Mouse (Mus musculus) embryonic facial prominence, embryonic 13.5 days (tissue): ENCODE measurements around the gene Slc44a3. TPM values are rescaled to one million over a fixed set of nuclear protein-coding genes. Genes with fewer than 3 reads are reported as not detected.

Experiments
- ATAC-seq: fragments of 200-750 bp; cut with Nextera tagmentation; 2 replicates; pipeline ENCODE4 v1.8.0; 2017; ENCODE audit warnings: low read depth; ENCODE audit not compliant: insufficient number of reproducible peaks, insufficient read depth, low FRiP score, low TSS enrichment
- H3K27ac ChIP-seq: fragments of 300-500 bp; sonication (generic); 2 replicates; pipeline ENCODE4 v1.5.1; 2015; ENCODE audit warnings: moderate library complexity, mild to moderate bottlenecking, inconsistent platforms
- H3K27me3 ChIP-seq: fragments of 300-500 bp; sonication (generic); 2 replicates; pipeline ENCODE4 v1.6.1; 2015; ENCODE audit warnings: mild to moderate bottlenecking, inconsistent platforms
- H3K36me3 ChIP-seq: fragments of 300-500 bp; sonication (generic); 2 replicates; pipeline ENCODE4 v1.6.1; 2015; ENCODE audit warnings: mild to moderate bottlenecking, inconsistent platforms
- H3K4me1 ChIP-seq: fragments of 300-500 bp; sonication (generic); 2 replicates; pipeline ENCODE4 v1.6.1; 2015; ENCODE audit warnings: inconsistent platforms
- H3K4me2 ChIP-seq: fragments of 300-500 bp; sonication (generic); 2 replicates; pipeline ENCODE4 v1.6.1; 2015; ENCODE audit warnings: moderate library complexity, mild to moderate bottlenecking, inconsistent platforms
- H3K4me3 ChIP-seq: fragments of 300-500 bp; sonication (generic); 2 replicates; pipeline ENCODE4 v1.5.1; 2015; ENCODE audit warnings: mild to moderate bottlenecking, inconsistent platforms
- H3K9ac ChIP-seq: fragments of 300-500 bp; sonication (generic); 2 replicates; pipeline ENCODE4 v1.6.1; 2015; ENCODE audit warnings: mild to moderate bottlenecking, inconsistent platforms
- H3K9me3 ChIP-seq: fragments of 300-500 bp; sonication (generic); 2 replicates; pipeline ENCODE4 v1.6.1; 2016; ENCODE audit warnings: inconsistent platforms
- WGBS: fragments of 180-500 bp; shearing (Covaris S2); methylation state at CpG from one replicate; pipeline ENCODE4 v1.1.7; 2015; ENCODE audit warnings: mixed read lengths; 5-methylcytosine and 5-hydroxymethylcytosine counted together
- polyA plus RNA-seq: library from polyadenylated mRNA; unstranded; fragments of >200 nt; fragmentation: Nextera tagmentation; extraction: Ambion mirVana; gene quantifications from 2 replicates; pipeline ENCODE4 v1.2.1, GENCODE M21; 2015

The Slc44a3 gene
- polyA plus RNA-seq, 1 experiment from 2014 or later = 2.3 TPM

GRCm38 (mm10) chr3:121448606-121449005 lies 83.6 kb downstream of the Slc44a3 start:
- Histone ChIP-seq H3K4me2 (0 out of 2 replicates have a peak overlapping the region, but pooled peaks have one; percentile 3), H3K36me3 (peaks cover 55% of the 10 kb centered on the region), H3K27me3 (no peaks in the 10 kb centered on the region), H3K4me1 (peaks cover 34% of the 10 kb centered on the region), H3K9me3 (0 out of 2 replicates have a peak, but pooled peaks cover 3% of the 10 kb centered on the region), H3K4me3 (no peak overlapping the region), H3K27ac (no peak overlapping the region), H3K9ac (no peak overlapping the region)
- ATAC-seq = no peak
- WGBS = 67% methylated on average over 8 of the region's 8 CpGs

GRCm38 (mm10) chr3:121448029-121448468 lies 84.2 kb downstream of the Slc44a3 start:
- H3K4me3 ChIP-seq = no peak overlapping the region
- 28% methylated on average over 11 of the region's 11 CpGs for WGBS
- 0 out of 2 replicates have a peak overlapping the region, but pooled peaks have one; percentile 3 for H3K4me2 ChIP-seq

GRCm38 (mm10) chr3:121446454-121446853 lies 85.8 kb downstream of the Slc44a3 start:
- no peak for ATAC-seq
- no peaks in the 10 kb centered on the region for H3K27me3 ChIP-seq
- peaks cover 51% of the 10 kb centered on the region for H3K36me3 ChIP-seq
- peaks cover 53% of the 10 kb centered on the region for H3K4me1 ChIP-seq
- no peak overlapping the region for H3K27ac ChIP-seq
- no peak overlapping the region for H3K4me3 ChIP-seq
- no peak overlapping the region for H3K4me2 ChIP-seq
- no peak overlapping the region for H3K9ac ChIP-seq
- WGBS = 76% methylated on average over 8 of the region's 8 CpGs
- H3K9me3 ChIP-seq = 0 out of 2 replicates have a peak, but pooled peaks cover 3% of the 10 kb centered on the region

More at GRCm38 (mm10) chr3:121448029-121448468, 84.2 kb downstream of the Slc44a3 start:
- peak overlapping the region; percentile 48; the same call in 1 of the 2 replicates for H3K27ac ChIP-seq
- 0 out of 2 replicates have a peak, but pooled peaks cover 3% of the 10 kb centered on the region for H3K9me3 ChIP-seq
- peaks cover 55% of the 10 kb centered on the region for H3K36me3 ChIP-seq
- no peak overlapping the region for H3K9ac ChIP-seq
- H3K27me3 ChIP-seq = no peaks in the 10 kb centered on the region
- peaks cover 39% of the 10 kb centered on the region for H3K4me1 ChIP-seq
- 0 out of 2 replicates have a peak, but pooled peaks have one; percentile 44 for ATAC-seq

- peaks cover 36% of the 10 kb centered on the region for H3K36me3 ChIP-seq
- H3K27me3 ChIP-seq = no peaks in the 10 kb centered on the region
- no peak overlapping the region for H3K9ac ChIP-seq
- WGBS = 90% methylated on average over 6 of the region's 6 CpGs
- no peak for ATAC-seq
- H3K4me2 ChIP-seq = no peak overlapping the region
- peaks cover 64% of the 10 kb centered on the region for H3K4me1 ChIP-seq
- H3K4me3 ChIP-seq = no peak overlapping the region
- H3K9me3 ChIP-seq = 0 out of 2 replicates have a peak, but pooled peaks cover 3% of the 10 kb centered on the region
- H3K27ac ChIP-seq = no peak overlapping the region
Observed at GRCm38 (mm10) chr3:121444414-121444813, 87.8 kb downstream of the Slc44a3 start.

GRCm38 (mm10) chr3:121443861-121444271 lies 88.3 kb downstream of the Slc44a3 start:
- Histone ChIP-seq H3K27me3 (no peaks in the 10 kb centered on the region), H3K4me1 (peaks cover 66% of the 10 kb centered on the region), H3K9ac (no peak overlapping the region), H3K27ac (peak overlapping the region; percentile 28; the same call in 1 of the 2 replicates), H3K4me2 (no peak overlapping the region), H3K36me3 (peaks cover 36% of the 10 kb centered on the region), H3K9me3 (0 out of 2 replicates have a peak, but pooled peaks cover 3% of the 10 kb centered on the region), H3K4me3 (no peak overlapping the region)
- WGBS = 70% methylated on average over 4 of the region's 4 CpGs
- no peak for ATAC-seq

- no peak overlapping the region for H3K27ac ChIP-seq
Observed at GRCm38 (mm10) chr3:121442288-121442687, 89.9 kb downstream of the Slc44a3 start.

GRCm38 (mm10) chr3:121441504-121441903 lies 90.7 kb downstream of the Slc44a3 start:
- ATAC-seq = no peak
- H3K27ac ChIP-seq = no peak overlapping the region
- H3K27me3 ChIP-seq = no peaks in the 10 kb centered on the region
- H3K36me3 ChIP-seq = peaks cover 31% of the 10 kb centered on the region
- WGBS = 95% methylated on average over 12 of the region's 12 CpGs
- H3K4me3 ChIP-seq = no peak overlapping the region
- no peak overlapping the region for H3K9ac ChIP-seq
- no peak overlapping the region for H3K4me2 ChIP-seq
- H3K9me3 ChIP-seq = 0 out of 2 replicates have a peak, but pooled peaks cover 3% of the 10 kb centered on the region
- H3K4me1 ChIP-seq = peaks cover 72% of the 10 kb centered on the region

More at GRCm38 (mm10) chr3:121442288-121442687, 89.9 kb downstream of the Slc44a3 start:
- 86% methylated on average over 5 of the region's 5 CpGs for WGBS
- H3K36me3 ChIP-seq = peaks cover 31% of the 10 kb centered on the region
- 0 out of 2 replicates have a peak, but pooled peaks cover 3% of the 10 kb centered on the region for H3K9me3 ChIP-seq
- H3K4me1 ChIP-seq = peaks cover 67% of the 10 kb centered on the region
- no peak overlapping the region for H3K4me2 ChIP-seq
- H3K4me3 ChIP-seq = no peak overlapping the region
- H3K27me3 ChIP-seq = no peaks in the 10 kb centered on the region
- ATAC-seq = no peak
- no peak overlapping the region for H3K9ac ChIP-seq

GRCm38 (mm10) chr3:121439623-121440161 lies 92.5 kb downstream of the Slc44a3 start:
- Histone ChIP-seq H3K27ac (no peak overlapping the region; the same call in 1 of the 2 replicates), H3K27me3 (no peaks in the 10 kb centered on the region), H3K9ac (no peak overlapping the region), H3K4me3 (no peak overlapping the region), H3K4me1 (peaks cover 84% of the 10 kb centered on the region), H3K36me3 (peaks cover 28% of the 10 kb centered on the region), H3K4me2 (no peak overlapping the region), H3K9me3 (0 out of 2 replicates have a peak, but pooled peaks cover 3% of the 10 kb centered on the region)
- ATAC-seq = no peak
- WGBS = 74% methylated on average over 11 of the region's 11 CpGs

GRCm38 (mm10) chr3:121437996-121438395 lies 94.2 kb downstream of the Slc44a3 start:
- 60% methylated on average over 7 of the region's 7 CpGs for WGBS
- no peak for ATAC-seq

GRCm38 (mm10) chr3:121437070-121437469 lies 95.1 kb downstream of the Slc44a3 start:
- Histone ChIP-seq H3K36me3 (peaks cover 11% of the 10 kb centered on the region), H3K27ac (no peak overlapping the region), H3K9me3 (no peaks in the 10 kb centered on the region), H3K4me3 (no peak overlapping the region), H3K4me2 (no peak overlapping the region), H3K4me1 (peaks cover 90% of the 10 kb centered on the region), H3K27me3 (no peaks in the 10 kb centered on the region), H3K9ac (no peak overlapping the region)
- WGBS = 82% methylated on average over 7 of the region's 7 CpGs
- ATAC-seq = no peak

More at GRCm38 (mm10) chr3:121437996-121438395, 94.2 kb downstream of the Slc44a3 start:
- no peak overlapping the region for H3K4me2 ChIP-seq
- no peak overlapping the region for H3K4me3 ChIP-seq
- H3K9me3 ChIP-seq = no peaks in the 10 kb centered on the region
- peaks cover 17% of the 10 kb centered on the region for H3K36me3 ChIP-seq
- H3K9ac ChIP-seq = no peak overlapping the region
- no peak overlapping the region for H3K27ac ChIP-seq
- H3K27me3 ChIP-seq = no peaks in the 10 kb centered on the region
- peaks cover 90% of the 10 kb centered on the region for H3K4me1 ChIP-seq

- no peaks in the 10 kb centered on the region for H3K9me3 ChIP-seq
- H3K4me2 ChIP-seq = peak overlapping the region; percentile 59; the same call in 1 of the 2 replicates
- peak overlapping the region; percentile 98 for H3K27ac ChIP-seq
- peaks cover 89% of the 10 kb centered on the region for H3K4me1 ChIP-seq
- no peak for ATAC-seq
- H3K36me3 ChIP-seq = peaks cover 3% of the 10 kb centered on the region
- H3K9ac ChIP-seq = no peak overlapping the region
- no peaks in the 10 kb centered on the region for H3K27me3 ChIP-seq
- 61% methylated on average over 5 of the region's 5 CpGs for WGBS
- no peak overlapping the region for H3K4me3 ChIP-seq
Observed at GRCm38 (mm10) chr3:121435296-121435695, 96.9 kb downstream of the Slc44a3 start.
